ENCODE assay signal across 14 mouse cellular contexts in the genomic region with DNA sequence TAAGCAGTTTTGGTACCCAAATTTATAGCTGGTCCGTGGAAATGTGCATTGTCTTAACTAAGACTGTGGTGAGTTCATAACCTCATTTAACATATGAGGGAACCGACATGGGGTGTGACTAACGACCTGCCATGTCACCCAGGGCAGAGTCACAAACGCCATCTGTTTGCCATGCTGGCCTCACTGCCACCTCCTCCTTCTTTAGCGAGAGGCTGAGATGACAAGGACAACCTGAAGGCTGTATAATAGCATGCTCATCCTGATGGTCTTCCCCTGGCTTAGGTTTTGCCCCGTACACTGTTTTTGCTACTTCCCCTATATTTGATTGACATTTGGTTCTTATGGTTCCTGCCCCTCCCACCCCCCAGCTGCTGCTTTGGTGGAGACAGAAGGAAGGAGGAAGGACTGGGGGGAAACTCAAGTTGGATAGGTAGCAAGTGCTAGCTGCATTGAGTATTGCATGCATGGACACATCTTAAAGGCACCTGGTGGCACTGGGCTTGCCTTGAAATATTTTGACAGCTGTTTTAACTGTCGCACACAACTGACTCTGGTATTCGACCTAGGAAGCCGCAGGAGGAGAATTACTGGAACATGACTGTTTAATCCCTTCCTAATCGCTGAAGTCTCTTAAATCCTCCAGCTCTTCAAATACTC. TPM values are rescaled to one million over a fixed set of nuclear protein-coding genes. Genes with fewer than 3 reads are reported as not detected.
A peak's percentile ranks its signal among the peaks of the same experiment; 100 is the strongest.
DNase-seq lines count a peak whose midpoint lies in the region; ATAC-seq lines count a peak whose summit lies in the region.
"Had no signal": no experiment of that assay in that cellular context is flagged by ENCODE, and none has a peak within 500 bp of the region (broad histone marks: within the 10 kb centered on the region; RNA-seq: fewer than 3 reads in every experiment).

No protein-coding gene starts in this region.

- H3K27me3 ChIP-seq in heart, embryonic 13.5 days (replicated peaks) = no peaks in the 10 kb centered on the region
- H3K27me3 ChIP-seq in heart, embryonic 10.5 days (ENCODE audit: insufficient read depth, poor library complexity, severe bottlenecking) = no peaks in the 10 kb centered on the region
- H3K27me3 ChIP-seq in embryonic facial prominence, embryonic 11.5 days (ENCODE audit: control insufficient read depth, insufficient read depth, low read length) = no peaks in the 10 kb centered on the region
- H3K27me3 ChIP-seq: stomach, embryonic 15.5 days had no signal

- peaks cover 78% of the 10 kb centered on the region for H3K36me3 ChIP-seq in heart, embryonic 13.5 days
- H3K36me3 ChIP-seq in heart, embryonic 10.5 days = peaks cover 62% of the 10 kb centered on the region
- H3K36me3 ChIP-seq in embryonic facial prominence, embryonic 11.5 days (replicated peaks; ENCODE audit: control insufficient read depth, insufficient read depth, low read depth, low read length) = no peaks in the 10 kb centered on the region
- H3K36me3 ChIP-seq: forebrain, embryonic 10.5 days; limb, embryonic 12.5 days; stomach, embryonic 15.5 days had no signal

- no peak for ATAC-seq in heart, embryonic 13.5 days (ENCODE audit: extremely low read depth, insufficient number of reproducible peaks, low FRiP score, low TSS enrichment)
- ATAC-seq in embryonic facial prominence, embryonic 11.5 days (replicated peaks; ENCODE audit: insufficient number of reproducible peaks, low FRiP score, low TSS enrichment, low read depth) = no peak
- ATAC-seq in megakaryocyte-erythroid progenitor cell, adult 5-6 weeks (replicated peaks; ENCODE audit: low FRiP score, low TSS enrichment, poor library complexity, severe bottlenecking) = peak; percentile 51
- no peak for ATAC-seq in inflammation-experienced regulatory T-cells, adult 6 months

- peaks cover 29% of the 10 kb centered on the region for H3K4me1 ChIP-seq in heart, embryonic 13.5 days
- peaks cover 3% of the 10 kb centered on the region; the same call in 1 of the 2 replicates for H3K4me1 ChIP-seq in heart, embryonic 10.5 days
- no peaks in the 10 kb centered on the region for H3K4me1 ChIP-seq in embryonic facial prominence, embryonic 11.5 days (ENCODE audit: control insufficient read depth, insufficient read depth, low read length)
- H3K4me1 ChIP-seq: stomach, embryonic 15.5 days had no signal

- no peak for DNase-seq in heart, embryonic 10.5 days (ENCODE audit: low spot score)
- DNase-seq in brain, adult 2 months (ENCODE audit: low read depth, low spot score) = peak; percentile 60
- peak; percentile 13 for DNase-seq in embryonic facial prominence, embryonic 11.5 days (ENCODE audit: low spot score)
- no peak for DNase-seq in lung, adult 18-20 months
- DNase-seq in gastrocnemius, postnatal 4 days (ENCODE audit: low spot score in 2 of 2) = no peak
- DNase-seq: B cell, adult 2 months; heart, adult 18-20 months had no signal

- WGBS in heart, embryonic 13.5 days = 58% methylated on average over 10 of the region's 10 CpGs
- 71% methylated on average over 10 of the region's 10 CpGs for WGBS in heart, embryonic 10.5 days
- WGBS in embryonic facial prominence, embryonic 11.5 days = 46% methylated on average over 10 of the region's 10 CpGs

- H3K27ac ChIP-seq in heart, embryonic 13.5 days (replicated peaks) = peak overlapping the region; percentile 1; the same call in 1 of the 2 replicates
- no peak overlapping the region for H3K27ac ChIP-seq in heart, embryonic 10.5 days
- no peak overlapping the region for H3K27ac ChIP-seq in embryonic facial prominence, embryonic 11.5 days (replicated peaks; ENCODE audit: low read depth, low read length)
- H3K27ac ChIP-seq: forebrain, embryonic 10.5 days; limb, embryonic 12.5 days; stomach, embryonic 15.5 days had no signal

- H3K4me3 ChIP-seq in heart, embryonic 13.5 days = no peak overlapping the region
- no peak overlapping the region for H3K4me3 ChIP-seq in heart, embryonic 10.5 days
- no peak overlapping the region for H3K4me3 ChIP-seq in embryonic facial prominence, embryonic 11.5 days (ENCODE audit: low read depth, low read length)
- H3K4me3 ChIP-seq: forebrain, embryonic 10.5 days; limb, embryonic 12.5 days; stomach, embryonic 15.5 days had no signal

- no peak overlapping the region for H3K4me2 ChIP-seq in heart, embryonic 13.5 days
- H3K4me2 ChIP-seq in embryonic facial prominence, embryonic 11.5 days (ENCODE audit: low read depth, low read length) = no peak overlapping the region
- H3K4me2 ChIP-seq: limb, embryonic 12.5 days; stomach, embryonic 15.5 days had no signal

- no peak overlapping the region for H3K9ac ChIP-seq in heart, embryonic 13.5 days
- no peak overlapping the region for H3K9ac ChIP-seq in embryonic facial prominence, embryonic 11.5 days (replicated peaks; ENCODE audit: low read length)
- H3K9ac ChIP-seq: limb, embryonic 12.5 days; stomach, embryonic 15.5 days had no signal

- H3K9me3 ChIP-seq in heart, embryonic 13.5 days = no peaks in the 10 kb centered on the region
- H3K9me3 ChIP-seq in heart, embryonic 10.5 days = no peaks in the 10 kb centered on the region
- no peaks in the 10 kb centered on the region for H3K9me3 ChIP-seq in embryonic facial prominence, embryonic 11.5 days (replicated peaks; ENCODE audit: control insufficient read depth, low read length)
- H3K9me3 ChIP-seq: forebrain, embryonic 10.5 days; limb, embryonic 12.5 days; stomach, embryonic 15.5 days had no signal

RNA-seq across cellular contexts. Expression of a gene that starts 17.2 kb away (rescaled TPM):
- not detected in 2 replicates for polyA plus RNA-seq in heart, embryonic 13.5 days (2015; fragmentation: Nextera tagmentation; extraction: Ambion mirVana)
- polyA plus RNA-seq in heart, embryonic 10.5 days (2016; fragmentation: Nextera tagmentation; extraction: Ambion mirVana) = not detected in 2 replicates
- polyA plus RNA-seq in embryonic facial prominence, embryonic 11.5 days (2014; fragmentation: Nextera tagmentation; extraction: Ambion mirVana) = not detected in 2 replicates
- not detected in 2 replicates for total RNA-seq in megakaryocyte-erythroid progenitor cell, adult 5-6 weeks (2014; fragmentation: Nextera tagmentation)
- total RNA-seq in megakaryocyte-erythroid progenitor cell, adult 5-6 weeks (2017) = not detected in 2 replicates
- polyA plus RNA-seq in inflammation-experienced regulatory T-cells, adult 6 months (2017; shearing (Covaris generic)) = not detected
- not detected for total RNA-seq in gastrocnemius, postnatal 4 days (2021)
- total RNA-seq: heart, adult 18-20 months had no signal
- polyA plus RNA-seq: forebrain, embryonic 10.5 days; kidney, embryonic 16.5 days; limb, embryonic 12.5 days; stomach, embryonic 15.5 days had no signal

Comparison
In these comparisons a context has a peak if more than half of its experiments do, and no peak if none do; other contexts are left out.
1. DNase-seq: peak in brain, adult 2 months (single experiment) and embryonic facial prominence, embryonic 11.5 days (single experiment); none in heart, embryonic 10.5 days (single experiment), lung, adult 18-20 months (0 of 2) and gastrocnemius, postnatal 4 days (0 of 2).